Mouse (Mus musculus) left cerebral cortex, adult 2 months (tissue): ENCODE data around the gene Itga6. TPM values are rescaled to one million over a fixed set of nuclear protein-coding genes. Genes with fewer than 3 reads are reported as not detected.
A peak's percentile ranks its signal among the peaks of the same experiment; 100 is the strongest.

ENCODE experiments used
- DNase-seq, 2 experiments: peaks; one replicate each; pipeline ENCODE4 v3.0.0; 2021 to 2022; ENCODE audit warnings: low spot score in 2 of 2, mixed read lengths in 1 of 2; ENCODE audit errors: extremely low spot score in 1 of 2
- H3K27ac ChIP-seq: fragments of 200-600 bp; 2 replicates; pipeline ENCODE4 v1.8.1; 2022
- H3K4me3 ChIP-seq: fragments of 200-600 bp; 2 replicates; pipeline ENCODE4 v1.8.1; 2022
- CTCF ChIP-seq: fragments of 200-600 bp; IDR thresholded peaks from 2 replicates; pipeline ENCODE4 v1.8.1; 2022; ENCODE audit warnings: antibody characterized with exemption, mild to moderate bottlenecking, moderate library complexity
- intact Hi-C: fragments of 180-260 bp; cut with DNase I; formaldehyde crosslinking; loops from one replicate; pipeline ENCODE4 v1.15.1; 2025
- total RNA-seq, 2 experiments: library from RNA; stranded (reverse); gene quantifications; 2 replicates each; pipeline ENCODE4 v1.2.3; 2021

The Itga6 gene
- total RNA-seq, 2 experiments from 2014 or later: 26.1 to 27.6 TPM

DNA sequence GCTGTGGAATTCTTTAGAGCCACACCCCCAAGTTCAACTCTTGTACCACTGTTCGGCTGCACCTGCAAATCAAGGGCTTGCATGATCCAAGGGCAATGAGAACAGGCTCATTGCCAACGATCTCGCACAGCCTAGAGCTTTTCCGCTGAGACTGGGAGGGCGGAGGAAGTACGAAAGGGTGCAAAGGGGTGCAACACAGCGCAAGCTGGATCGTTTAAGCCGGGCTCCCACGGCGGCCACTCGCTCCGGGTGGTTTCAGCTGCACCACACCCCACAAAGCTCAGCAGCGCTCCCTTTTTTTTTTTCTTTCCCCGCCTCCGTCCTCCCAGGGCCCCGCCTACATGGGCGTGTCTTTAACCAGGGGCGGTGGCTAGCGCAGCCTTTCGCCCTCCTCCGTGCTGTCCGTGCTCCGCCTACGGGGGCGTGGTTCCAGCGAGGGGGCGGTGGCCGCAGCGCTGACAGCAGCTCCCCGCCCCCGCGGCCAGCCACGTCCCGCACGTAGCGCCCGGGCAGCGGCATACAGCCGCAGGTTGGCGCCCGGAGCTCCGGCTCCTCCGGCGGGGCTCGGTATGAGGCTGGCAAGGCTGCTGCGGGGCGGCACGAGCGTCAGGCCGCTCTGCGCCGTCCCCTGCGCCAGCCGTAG, 127.5 kb downstream of the Itga6 start, which contains the start of gene Pdk1:
Pdk1 (plus strand) TSS at position 424 of the 643 bp plus-strand sequence.
- Histone ChIP-seq H3K4me3 (peak within 1 kb of the TSS; percentile 77), H3K27ac (peak within 1 kb of the TSS; percentile 96)
- peak; percentile 98 for DNase-seq
- intact Hi-C loops: no loop called here
- TF ChIP-seq CTCF: no peak; the same call in 1 of the 2 replicates

DNA sequence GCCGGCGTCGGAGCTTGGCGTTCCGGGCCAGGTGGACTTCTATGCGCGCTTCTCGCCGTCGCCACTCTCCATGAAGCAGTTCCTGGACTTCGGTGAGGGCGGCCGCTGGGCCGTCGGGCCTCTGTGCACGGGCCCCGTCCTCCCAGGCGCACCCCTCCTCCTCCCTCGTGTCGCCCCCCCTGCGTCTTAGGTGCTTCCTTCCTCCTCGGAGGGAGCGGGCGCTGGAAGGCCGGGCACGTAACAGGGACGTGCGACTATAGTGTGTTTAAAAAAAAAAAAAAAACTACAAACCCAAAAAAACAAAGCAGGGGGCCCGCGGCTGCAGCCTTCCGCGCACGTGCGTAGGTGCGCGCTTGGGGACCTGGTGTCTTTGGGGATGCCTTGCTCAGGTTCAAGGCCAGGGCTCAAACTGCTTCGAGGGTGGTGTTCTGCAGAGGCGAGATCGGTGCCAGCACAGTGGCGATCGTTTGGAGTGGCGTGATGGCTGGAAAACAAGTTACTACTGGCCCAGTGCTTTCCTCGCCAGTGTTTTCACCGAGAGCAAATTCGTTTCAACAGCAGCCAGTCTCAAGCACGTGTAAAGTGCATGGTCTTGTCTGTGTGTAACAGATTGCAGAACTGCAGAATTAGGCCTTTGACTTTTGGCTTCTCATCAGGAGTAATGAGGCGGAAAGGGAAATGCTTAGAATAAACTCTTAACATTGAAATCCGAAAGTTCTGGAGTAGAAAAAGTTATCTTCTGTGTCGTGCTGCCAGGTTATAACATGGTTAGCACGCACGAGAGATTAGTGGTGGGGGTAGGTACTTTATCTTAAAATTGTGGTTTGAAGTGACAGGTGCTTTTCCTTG, 128.3 kb downstream of the Itga6 start:
- intact Hi-C loops: no loop called here
- TF ChIP-seq CTCF: no peak
- peak overlapping the region; percentile 77 for H3K4me3 ChIP-seq
- DNase-seq: peak in 1 of 2 experiments; percentile 19
- H3K27ac ChIP-seq: peak overlapping the region; percentile 96

DNA sequence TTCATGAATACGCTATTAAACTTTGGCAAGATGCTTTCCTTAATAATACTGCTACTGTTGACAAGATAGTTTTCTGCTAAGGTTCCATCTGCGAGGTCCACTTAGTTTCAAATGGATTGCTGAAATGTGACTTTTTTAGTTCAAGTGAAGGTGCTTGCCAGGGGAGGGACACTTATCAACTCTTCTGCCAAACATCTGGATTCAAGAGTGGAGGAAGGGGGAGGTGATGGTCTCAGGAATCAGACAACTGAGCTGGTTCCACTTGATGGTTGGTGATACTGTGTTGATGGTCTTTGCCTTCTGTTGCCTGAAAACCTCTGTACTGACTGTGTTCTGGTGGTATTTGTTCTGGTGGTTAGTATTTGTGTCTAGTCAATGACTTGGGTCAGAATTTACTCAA, 129.0 kb downstream of the Itga6 start:
- intact Hi-C loops: no loop called here
- DNase-seq: no peak
- no peak overlapping the region for H3K27ac ChIP-seq
- no peak for TF ChIP-seq CTCF
- H3K4me3 ChIP-seq: peak overlapping the region; percentile 77; the same call in 1 of the 2 replicates

DNA sequence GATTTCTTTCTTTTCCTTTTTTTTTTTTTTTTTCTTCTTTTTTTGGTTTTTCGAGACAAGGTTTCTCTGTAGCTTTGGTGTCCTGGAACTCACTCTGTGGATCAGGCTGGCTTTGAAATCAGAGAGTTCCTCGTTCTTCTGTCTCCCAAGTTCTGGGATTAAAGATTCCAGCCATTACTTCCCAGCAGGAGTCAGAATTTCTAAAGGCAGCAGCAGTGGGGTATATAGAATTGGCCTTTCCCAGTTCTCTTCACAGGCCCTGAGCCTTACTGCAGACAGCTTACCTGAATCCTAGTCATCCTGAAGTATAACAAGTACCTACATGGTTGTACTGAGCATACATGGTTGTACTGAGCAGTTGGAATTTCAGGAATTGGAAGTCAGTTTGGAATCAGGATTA, 129.4 kb downstream of the Itga6 start:
- no peak for DNase-seq
- TF ChIP-seq CTCF: no peak
- intact Hi-C loops: no loop called here

DNA sequence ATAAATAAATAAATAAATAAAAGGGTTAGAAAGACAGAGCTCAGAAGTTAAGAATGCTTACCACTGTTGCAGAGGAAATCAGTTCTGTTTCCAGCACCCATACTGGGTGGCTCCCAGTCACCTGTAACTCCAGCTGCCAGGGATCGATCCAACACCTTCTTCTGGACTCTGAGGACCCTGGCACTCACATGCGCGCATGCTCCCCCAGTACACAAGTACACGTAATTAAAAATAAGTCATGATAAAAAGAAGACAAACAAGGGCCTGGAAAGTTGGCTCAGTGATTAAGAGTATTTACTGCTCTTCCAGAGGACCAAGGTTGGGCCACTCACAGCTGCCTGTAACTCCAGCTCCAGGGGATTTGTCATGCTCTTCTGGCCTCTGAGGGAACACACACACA, 132.4 kb downstream of the Itga6 start:
- no peak for TF ChIP-seq CTCF
- intact Hi-C loops: no loop called here
- DNase-seq: no peak
- Histone ChIP-seq H3K4me3 (no peak overlapping the region), H3K27ac (no peak overlapping the region)

More for the DNA sequence above, 129.4 kb downstream of the Itga6 start:
- no peak overlapping the region for H3K4me3 ChIP-seq
- no peak overlapping the region for H3K27ac ChIP-seq

DNA sequence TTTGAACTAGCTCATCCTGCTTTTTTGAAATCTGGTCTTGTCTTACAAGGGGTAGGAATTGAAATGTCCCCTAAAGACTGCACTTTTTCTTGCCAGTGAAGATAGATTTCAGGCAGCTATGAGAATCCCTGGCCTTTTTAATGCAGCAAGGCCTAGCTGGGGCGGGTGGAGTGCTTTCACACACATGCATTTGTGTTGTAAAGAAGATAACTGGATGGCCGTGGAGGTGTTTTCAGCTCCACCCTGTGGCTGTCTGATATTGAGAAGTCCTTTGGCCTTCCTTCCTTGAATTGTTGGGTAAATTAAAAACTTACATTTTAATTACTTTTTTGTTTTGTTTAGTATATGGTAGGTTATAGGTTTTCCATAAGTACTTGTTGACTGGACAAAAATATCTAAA, 133.0 kb downstream of the Itga6 start:
- H3K27ac ChIP-seq: no peak overlapping the region
- TF ChIP-seq CTCF: no peak
- no peak for DNase-seq
- intact Hi-C loops: no loop called here
- no peak overlapping the region for H3K4me3 ChIP-seq

DNA sequence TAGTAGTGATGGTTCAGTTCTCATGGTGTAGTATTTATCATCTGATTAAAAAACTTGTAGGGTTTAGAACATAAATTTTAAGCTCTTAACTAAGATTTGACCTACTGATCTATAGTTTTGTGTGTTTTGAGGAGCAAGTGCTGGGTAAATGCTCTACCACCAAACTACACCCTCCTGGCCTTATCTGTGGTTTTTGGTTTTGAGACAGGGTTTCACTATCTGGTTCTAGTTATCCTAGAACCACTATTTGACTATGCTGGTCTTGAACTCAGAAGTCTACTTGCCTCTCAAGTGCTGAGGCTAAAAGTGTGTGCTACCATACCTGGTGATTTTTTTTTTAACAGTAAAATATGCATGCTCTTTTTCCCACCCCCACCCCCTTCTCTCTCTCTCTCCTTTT, 133.5 kb downstream of the Itga6 start:
- TF ChIP-seq CTCF: no peak
- no peak overlapping the region for H3K27ac ChIP-seq
- DNase-seq: no peak
- intact Hi-C loops: no loop called here
- no peak overlapping the region for H3K4me3 ChIP-seq

DNA sequence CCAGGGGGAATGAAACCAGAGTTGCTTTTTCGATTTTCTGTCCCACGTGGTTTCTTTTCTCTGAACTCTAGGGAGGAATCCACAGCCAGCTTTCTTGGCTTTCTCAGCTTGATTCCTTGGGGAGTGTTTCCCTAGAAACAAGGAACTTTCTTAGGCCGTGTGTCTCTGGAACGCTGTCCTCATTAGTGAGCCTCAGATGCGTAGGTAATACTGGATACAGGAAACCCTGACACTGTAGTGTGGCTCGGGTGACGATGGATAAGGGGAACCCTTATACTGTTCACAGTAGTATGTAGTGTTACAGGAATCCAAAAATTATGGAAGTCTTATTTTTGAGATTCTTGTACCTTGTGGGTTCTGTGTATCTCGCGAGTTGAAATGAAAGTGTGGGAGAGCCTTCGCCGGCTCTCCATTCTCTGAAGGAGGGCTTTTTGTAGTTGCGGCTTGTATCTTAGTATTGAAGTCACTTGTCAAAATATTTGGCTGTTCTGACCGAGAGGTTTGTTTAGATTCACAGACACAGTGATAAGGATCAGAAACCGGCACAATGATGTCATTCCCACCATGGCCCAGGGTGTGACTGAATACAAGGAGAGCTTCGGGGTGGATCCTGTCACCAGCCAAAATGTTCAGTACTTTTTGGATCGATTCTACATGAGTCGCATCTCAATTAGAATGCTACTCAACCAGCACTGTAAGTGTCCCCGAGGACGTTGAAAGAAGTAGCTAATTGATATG, 137.7 kb downstream of the Itga6 start:
- no peak for TF ChIP-seq CTCF
- H3K4me3 ChIP-seq: peak overlapping the region; percentile 11; the same call in 1 of the 2 replicates
- intact Hi-C loops: no loop called here

DNA sequence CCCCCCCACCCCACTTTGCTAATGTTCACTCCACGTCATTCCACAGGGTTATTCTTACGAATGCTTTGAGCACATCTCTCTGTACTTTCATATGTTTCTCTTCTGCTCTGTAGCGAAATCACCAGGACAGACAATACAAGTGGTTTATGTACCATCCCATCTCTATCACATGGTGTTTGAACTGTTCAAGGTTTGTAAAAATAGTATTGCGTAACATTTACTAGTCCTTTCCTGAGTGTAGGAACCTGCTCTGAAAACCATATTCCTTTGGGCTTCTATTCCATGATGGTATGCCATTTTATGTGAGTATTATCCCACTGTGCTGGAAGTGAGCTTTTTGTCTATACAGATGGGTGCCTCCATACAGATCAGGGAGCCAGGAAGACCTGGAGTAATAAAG, 141.9 kb downstream of the Itga6 start:
- intact Hi-C loops: no loop called here

More for the DNA sequence above, 137.7 kb downstream of the Itga6 start:
- H3K27ac ChIP-seq: peak overlapping the region; percentile 38; the same call in 1 of the 2 replicates
- no peak for DNase-seq

DNA sequence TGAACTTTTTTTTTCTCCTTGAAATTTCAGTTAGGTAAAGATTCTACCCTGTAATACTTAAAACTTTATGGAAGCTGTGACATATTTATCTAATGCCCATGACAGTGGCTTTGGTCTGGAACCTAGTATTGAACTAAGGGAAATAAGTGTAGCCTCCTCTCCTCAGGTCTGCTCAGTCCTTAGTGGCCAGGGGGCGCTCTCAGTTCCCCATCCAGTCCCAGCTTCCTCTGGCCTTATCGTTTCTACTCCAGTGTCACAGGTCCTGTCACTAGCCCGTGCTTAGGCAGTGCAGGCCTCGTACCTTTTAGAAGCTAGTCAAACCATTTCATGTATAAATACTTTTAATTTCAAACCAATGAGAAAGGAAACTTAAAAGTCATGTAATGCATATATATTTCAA, 143.0 kb downstream of the Itga6 start:
- no peak overlapping the region for H3K27ac ChIP-seq
- H3K4me3 ChIP-seq: no peak overlapping the region
- no peak for TF ChIP-seq CTCF
- intact Hi-C loops: no loop called here
- DNase-seq: no peak

More for the DNA sequence above, 141.9 kb downstream of the Itga6 start:
- Histone ChIP-seq H3K4me3 (no peak overlapping the region), H3K27ac (no peak overlapping the region)
- TF ChIP-seq CTCF: no peak
- no peak for DNase-seq

DNA sequence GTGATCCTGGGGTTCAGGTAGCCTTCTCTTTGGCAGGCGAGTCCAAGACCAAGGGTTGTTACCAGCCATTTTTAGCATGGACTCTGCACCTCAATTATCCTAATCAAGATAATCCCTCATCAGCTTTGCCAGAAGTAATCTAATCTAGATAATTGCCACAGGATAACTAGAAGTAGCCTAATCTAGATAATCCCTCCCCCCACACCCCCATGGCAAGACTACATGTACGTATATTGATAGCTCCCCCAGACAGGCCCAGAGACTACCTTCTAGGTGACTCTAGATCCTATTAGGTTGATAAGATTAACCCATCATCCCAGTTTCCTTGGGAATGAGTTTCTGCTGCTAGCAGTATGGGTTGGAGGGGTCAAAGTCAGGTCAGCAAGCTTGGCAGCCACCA, 146.1 kb downstream of the Itga6 start:
- no peak overlapping the region for H3K4me3 ChIP-seq
- intact Hi-C loops: no loop called here
- no peak for DNase-seq
- H3K27ac ChIP-seq: no peak overlapping the region
- no peak for TF ChIP-seq CTCF
